Mouse (Mus musculus): Measurements from ENCODE around the gene Ptpn11.

DNA sequence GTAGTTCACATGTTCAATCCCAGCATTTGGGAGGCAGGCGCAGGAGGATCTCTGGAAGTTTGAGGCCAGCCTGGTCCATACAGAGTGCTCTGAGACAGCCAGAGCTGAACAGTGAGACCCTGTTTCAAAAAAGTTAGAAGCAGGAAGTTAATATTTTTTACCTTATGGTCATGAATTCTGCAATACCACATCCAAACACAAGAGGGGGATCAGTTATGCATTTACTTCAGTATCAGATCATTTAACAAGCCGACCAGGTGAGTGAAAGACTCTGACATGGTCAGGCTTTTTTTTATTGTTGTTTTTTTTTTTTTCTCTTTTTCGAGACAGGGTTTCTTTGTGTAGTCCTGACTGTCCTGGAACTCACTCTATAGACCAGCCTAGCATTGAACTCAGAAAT lies 10.5 kb upstream of the Ptpn11 start:
- no peak for TF ChIP-seq NANOG (IDR thresholded peaks at IDR 0.05; ENCODE audit: borderline replicate concordance, low read length)
- TF ChIP-seq CTCF (conservative IDR thresholded peaks at IDR 0.05; ENCODE audit: low read length), result peak; percentile 76
- TF ChIP-seq POU5F1 (IDR thresholded peaks at IDR 0.05; ENCODE audit: borderline replicate concordance, low read length), result no peak

Measured in E14TG2a.4 (cell line).